Mouse (Mus musculus) kidney, adult 2 months (tissue): ENCODE results near the gene Arhgef18.

Experiments used
- CTCF ChIP-seq: fragments of 200-500 bp; conservative IDR thresholded peaks from 2 replicates; pipeline ENCODE4 v1.5.1; 2011; ENCODE audit warnings: low read depth, mild to moderate bottlenecking, control low read depth, low read length, moderate library complexity, mixed read lengths; ENCODE audit not compliant: insufficient read depth, insufficient read length
- POLR2A ChIP-seq: fragments of 200-500 bp; IDR thresholded peaks from one replicate; pipeline ENCODE4 v1.6.1; 2011; ENCODE audit warnings: low read depth, low read length, control low read depth

DNA sequence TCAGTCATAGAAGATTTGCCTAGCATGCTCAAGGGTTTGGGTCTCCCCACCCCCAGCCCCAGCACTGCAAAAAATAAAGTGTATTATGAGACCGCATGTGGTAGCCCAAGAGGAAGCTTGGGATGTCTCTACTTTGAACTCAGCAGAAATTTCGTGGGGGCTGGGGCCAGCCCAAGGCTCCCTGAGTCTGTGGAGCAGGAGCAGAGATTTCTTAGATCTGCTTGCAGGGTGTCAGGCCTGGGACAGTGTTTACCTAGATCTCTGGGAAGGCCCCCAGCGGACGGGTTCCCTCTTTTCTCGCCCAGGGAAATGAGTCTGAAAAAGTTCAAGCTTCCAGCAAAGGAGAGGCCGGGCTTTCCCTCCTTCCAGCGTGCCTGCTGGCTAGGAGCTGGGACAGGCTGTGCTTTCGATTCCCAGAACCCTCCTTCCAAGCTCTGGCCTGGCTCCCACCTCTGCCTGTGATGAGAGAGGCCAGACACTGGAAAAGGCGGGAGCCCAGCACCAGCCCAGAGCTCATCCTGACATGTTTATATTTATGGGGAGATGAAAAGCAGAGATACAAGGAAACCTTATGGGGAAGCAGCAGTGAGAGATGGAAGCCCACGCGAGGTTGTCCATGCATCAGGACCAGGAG lies 16.0 kb upstream of the Arhgef18 start:
- TF ChIP-seq CTCF (no peak), POLR2A (no peak)
